Mouse (Mus musculus): Measurements from ENCODE around the gene Mgarp.
A peak's percentile ranks its signal among the peaks of the same experiment; 100 is the strongest.
"Not testable (repeated sequence)": the region's sequence is repeated elsewhere in the genome, so short reads cannot be mapped to it uniquely, and the experiment has no call there.

Mgarp gene

DNA sequence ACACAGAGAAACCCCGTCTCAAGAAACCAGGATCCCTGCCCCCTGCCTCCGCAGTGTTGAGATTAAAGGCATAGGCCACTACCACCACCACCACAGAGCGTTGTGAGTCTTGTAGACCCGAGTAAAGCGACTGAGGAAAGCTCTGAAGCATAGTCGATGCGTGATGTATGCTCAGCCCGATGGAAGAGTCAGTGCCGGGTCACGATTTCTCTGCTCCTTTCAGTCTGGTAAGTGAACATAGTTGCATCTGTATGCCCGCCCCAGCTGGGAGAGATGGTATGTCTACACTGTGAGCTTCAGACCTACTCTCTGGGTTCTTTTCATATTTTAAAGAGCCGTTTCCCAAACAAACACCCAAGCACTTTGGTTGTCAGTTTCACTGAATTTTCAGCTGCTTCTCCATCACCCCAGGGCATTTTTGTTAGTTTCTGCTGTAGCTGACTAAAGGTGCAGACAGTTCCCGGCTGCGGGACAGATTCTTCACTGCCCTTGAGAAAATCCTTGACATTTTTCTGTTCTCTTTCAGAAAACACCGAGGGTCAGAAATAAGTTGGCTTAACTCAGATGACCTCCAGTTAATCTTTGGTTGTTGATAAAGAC, 1.3 kb upstream of the Mgarp start:
- DNase-seq (ENCODE audit: low spot score), result no peak

DNA sequence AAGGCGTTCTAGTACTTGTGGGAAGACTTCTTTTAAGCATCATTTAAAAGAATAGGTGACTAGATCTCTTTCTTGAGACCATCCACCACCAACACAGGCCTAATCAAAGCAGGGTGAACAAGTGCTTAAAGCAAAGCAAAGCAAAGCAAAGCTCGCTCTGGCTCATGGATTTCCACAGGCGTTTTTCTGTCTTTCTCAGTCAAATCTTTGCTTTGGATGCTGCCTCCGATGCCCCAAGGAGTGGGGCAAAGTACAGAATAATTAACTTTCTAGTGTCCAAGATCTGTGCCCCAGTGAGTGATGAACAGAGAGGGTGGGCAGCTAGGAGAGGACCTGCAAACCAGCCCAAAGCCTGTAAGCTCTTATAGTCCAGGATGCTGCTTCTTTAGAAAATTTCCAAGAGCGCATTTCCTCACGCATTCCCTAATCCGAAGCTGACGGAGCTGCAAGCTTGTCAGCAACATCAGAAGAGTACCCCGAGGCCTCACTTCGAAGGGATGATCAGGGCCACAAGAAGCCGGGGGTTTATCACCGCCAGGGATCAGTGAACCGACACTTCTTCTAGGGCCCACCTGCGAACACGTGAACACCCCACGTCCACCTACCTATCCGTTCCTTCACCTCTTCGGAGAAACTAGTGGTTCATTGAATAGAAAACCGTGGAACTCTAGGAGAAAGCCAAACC, 935 bp downstream of the Mgarp start:
- no peak for DNase-seq (ENCODE audit: low spot score)

DNA sequence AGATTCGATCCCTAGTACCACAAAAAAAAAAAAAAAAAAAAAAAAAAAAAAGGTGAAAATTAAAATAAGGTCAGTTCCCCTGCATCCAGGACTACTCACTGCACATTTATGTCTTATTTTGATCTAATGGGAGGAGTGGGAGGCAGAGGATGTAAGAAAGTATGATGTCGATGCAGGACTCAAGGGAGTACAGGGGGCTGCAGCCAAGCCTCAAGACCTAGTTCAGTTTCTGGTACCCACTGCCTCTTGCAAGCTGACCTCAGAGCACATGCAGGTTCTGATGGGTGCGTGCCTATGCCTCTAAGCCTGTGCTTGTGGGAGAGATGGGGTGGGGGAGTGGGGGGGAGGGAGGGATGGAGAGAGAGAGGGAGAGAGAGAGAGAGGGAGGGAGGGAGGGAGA, 1.7 kb downstream of the Mgarp start:
- no peak for DNase-seq (ENCODE audit: low spot score)

DNA sequence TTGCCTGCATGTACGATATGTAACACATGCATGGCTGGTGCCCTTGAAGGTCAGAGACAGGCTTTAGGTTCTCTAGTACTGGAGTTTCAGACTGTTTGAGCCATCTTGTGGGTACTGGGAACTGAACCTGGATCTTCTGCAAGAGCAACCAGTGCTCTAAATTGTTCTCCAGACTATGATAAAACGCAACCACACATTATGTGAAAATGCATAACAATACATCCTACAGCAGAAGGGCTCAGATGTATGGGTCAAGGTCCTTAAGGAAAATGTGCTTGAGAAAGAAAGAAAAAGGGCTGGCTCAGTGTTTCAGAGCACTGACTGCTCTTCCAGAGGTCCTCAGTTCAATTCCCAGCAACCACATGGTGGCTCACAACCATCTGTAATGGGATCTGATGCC, 2.9 kb downstream of the Mgarp start:
- DNase-seq (ENCODE audit: low spot score), result no peak

DNA sequence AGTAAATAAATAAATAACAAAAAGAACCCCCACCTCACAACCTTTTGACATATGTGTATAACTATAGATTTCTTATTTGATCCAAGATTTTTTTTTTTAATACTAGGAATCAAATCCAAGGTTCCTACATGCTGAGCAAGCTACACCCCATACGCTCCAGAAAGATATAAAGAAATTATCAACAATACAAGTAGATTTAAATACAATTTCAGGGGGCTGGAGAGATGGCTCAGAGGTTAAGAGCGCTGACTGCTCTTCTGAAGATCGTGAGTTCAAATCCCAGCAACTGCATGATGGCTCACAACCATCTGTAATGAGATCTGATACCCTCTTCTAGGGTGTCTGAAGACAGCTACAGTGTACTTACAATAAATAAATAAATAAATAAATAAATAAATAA, 3.5 kb downstream of the Mgarp start:
- DNase-seq (ENCODE audit: low spot score), result not testable (repeated sequence)

DNA sequence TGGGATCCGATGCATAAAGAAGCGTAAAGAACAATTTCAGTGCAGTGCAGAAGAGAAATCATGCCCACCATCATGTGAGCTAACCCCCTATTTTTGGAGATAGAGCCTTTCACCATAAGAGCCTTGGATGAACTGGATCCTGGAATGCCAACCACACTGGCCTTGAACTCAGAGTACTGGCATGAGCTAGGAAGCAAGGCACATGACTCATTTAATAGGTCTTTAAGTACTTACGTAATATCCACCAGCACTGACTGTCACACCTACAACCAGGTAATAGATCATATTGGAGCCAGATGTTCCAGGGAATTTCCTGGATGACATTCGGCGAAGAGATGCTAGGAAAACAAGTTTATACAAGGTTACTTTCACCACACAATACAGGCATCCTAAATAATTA, 4.9 kb downstream of the Mgarp start:
- DNase-seq (ENCODE audit: low spot score), result no peak

DNA sequence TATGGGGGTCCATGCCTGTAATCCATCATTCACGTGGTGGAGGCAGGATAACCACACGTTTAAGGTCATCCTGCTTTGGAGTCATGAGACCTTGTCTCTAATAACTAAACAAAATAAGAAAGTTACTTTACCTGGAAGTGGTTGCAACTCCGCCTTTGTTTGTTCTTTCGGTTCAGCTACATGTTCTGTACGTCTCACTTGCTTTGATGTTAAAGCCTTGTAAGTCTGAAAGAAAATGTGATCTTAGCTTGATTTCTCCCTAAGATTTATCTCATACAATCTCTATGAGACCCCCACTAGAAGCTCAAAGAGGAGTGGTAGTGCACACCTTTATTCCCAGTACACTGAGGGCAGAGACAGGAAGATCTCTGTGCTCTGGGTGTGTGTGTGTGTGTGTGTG, 5.4 kb downstream of the Mgarp start:
- no peak for DNase-seq (ENCODE audit: low spot score)

DNA sequence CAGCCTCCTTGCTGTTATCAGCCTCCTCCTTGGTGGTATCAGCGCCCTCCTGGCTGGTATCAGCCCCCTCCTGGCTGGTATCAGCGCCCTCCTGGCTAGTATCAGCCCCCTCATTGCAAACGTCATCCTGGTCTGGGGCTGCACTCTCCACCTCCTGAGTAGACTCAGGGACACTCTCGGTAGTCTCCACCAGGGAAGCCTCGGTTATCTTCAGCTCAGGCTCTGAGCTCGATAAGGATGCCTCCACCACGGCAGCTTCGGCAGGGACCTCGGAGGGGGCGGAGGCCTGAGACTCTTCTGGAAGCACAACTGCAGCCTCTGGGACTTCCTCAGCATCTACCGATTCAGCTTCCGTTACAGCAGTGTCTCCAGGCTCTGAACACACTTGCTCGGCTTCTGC, 7.6 kb downstream of the Mgarp start:
- peak; percentile 48 for DNase-seq (ENCODE audit: low spot score)

DNA sequence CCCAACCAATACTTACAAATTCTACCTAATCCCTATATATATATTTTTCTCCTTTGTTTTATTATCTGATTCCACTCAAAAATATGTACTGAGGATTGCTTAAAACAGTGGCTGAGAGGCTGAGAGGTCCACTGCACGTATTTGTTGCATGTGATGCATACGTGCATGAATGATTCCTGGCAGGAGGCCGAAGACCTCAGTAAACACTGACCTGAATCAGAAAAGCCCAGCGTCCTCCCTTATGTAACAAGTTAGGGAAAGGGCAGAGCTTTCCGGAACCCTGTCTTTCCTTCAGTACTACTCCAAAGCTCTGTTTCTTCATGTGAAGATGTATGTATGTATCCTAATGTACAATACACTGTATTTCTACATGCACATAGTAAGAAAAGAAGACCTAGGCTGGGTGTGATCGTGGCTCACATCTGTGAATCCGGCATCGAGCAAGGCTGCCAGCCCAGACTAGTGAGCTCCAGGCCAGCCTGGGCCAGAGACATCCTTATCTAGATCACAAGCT, 8.6 kb downstream of the Mgarp start:
- DNase-seq (ENCODE audit: low spot score), result no peak

DNA sequence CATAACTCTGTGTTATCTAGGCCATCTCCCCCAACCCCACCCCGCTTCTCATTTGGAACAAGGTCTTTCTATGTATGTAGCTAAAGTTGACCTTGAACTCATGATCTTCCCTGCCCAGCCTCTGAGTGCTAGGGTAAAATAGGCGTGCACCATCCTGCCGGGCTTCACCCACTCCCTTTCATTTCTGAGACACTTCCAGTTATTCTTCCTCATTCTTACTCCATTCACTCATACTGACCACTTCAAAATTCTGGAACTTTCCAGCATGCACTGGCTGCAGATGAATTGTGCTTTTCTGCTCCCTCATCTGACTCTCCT, 9.4 kb downstream of the Mgarp start:
- no peak for DNase-seq (ENCODE audit: low spot score)

DNA sequence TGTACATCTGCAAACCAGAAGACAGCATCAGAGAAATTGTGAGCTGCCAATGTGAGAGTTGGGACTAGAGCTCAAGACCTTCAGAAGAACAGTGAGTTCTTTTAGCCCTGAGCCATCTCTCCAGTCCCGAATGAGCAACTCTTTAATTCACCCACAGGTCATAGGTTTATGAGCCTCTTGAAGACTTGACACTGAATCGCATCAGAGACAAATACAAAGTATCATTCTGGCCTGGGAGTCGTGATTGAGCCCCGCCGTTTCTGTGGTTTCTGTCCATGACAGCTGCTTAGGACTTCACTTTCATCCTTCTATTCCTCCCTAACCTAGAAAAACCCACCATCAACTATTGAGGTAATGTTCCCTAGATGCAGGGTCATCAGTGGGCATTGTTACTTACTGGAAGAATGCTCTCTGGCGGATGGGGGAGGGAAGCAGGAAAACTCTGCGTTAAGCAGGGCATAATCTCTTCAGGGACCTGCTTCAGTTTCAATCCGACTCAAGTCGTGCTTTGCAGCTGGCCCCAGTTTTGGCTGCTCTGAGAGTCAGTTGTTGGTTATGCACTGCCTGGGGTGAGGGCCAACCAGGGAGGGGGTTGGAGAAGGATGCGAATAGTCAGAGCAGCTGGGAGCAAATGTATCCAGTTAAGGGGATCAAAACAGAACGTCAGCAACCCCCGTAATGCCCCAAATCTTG, 10.0 kb downstream of the Mgarp start:
- peak; percentile 70 for DNase-seq (ENCODE audit: low spot score)

DNA sequence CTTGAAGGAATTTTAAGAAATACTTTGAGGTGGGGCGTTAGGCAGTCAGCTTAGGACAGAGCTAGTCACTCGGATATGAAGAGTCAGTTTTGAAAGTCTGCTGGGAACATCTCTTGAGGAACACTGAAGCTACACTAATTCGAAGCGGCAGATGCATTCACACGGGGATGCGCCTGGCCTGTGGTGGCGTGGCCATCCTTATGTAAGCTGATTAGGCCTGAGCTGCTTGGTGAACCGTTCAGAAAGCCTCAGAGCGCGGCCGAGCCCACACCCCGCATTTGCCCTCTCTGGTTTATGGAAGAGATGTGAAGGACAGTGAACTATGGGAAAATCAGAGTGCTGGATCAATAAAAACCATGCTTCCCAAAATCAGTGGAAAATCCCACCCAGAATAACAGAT, 13.1 kb downstream of the Mgarp start:
- DNase-seq (ENCODE audit: low spot score), result no peak

DNA sequence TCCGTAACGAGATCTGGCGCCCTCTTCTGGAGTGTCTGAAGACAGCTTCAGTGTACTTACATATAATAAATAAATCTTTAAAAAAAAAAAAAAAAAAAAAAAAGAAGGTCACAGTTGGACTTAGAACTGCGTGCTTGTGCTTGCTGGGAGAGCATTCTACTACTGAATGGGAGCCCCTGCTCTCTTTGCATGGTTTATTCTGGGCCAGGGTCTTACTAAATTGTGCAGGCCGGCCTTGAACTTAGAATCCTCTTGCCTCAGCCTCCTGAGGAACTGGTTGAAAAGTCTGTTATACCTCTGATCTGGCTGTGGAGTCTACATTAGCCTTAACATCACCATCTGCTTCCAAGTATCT, 15.9 kb downstream of the Mgarp start:
- DNase-seq (ENCODE audit: low spot score), result no peak

DNA sequence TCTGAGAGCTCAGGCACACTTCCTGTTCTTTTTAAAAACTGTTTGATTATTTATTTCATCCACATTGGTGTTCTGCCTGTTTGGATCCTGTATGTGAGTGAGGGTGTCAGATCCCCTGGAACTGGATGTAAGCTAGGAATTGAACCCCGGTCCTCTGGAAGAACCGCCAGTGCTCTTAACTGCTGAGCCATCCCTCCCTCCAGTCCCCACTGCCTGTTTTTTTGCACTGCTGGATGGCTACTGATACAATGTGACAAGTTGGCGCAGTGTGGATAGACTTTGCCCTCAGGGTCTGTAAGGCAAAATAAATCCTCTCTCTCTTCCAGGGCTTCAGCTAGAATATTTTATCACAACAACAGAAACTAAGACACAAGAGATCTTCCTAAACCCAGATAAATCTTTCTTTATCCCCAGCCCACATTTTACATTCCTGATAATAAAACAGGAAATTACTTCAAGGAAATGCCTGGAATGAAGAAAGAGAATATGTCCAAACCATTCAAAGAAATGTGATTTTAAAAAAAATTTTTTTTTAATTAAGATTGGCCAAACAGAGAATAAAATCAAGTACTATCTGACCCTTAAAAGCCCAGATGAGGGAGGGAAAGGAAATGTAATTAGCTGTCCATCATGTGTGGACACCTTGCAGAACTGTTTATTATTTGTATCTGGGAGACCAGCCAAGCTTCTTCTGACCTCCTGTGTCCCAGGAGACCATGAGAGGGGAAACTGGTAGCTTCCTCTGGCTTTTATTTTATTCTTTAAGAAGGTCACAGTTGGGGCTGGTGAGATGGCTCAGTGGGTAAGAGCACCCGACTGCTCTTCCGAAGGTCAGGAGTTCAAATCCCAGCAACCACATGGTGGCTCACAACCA, 16.5 kb downstream of the Mgarp start:
- DNase-seq (ENCODE audit: low spot score), result peak; percentile 72

DNA sequence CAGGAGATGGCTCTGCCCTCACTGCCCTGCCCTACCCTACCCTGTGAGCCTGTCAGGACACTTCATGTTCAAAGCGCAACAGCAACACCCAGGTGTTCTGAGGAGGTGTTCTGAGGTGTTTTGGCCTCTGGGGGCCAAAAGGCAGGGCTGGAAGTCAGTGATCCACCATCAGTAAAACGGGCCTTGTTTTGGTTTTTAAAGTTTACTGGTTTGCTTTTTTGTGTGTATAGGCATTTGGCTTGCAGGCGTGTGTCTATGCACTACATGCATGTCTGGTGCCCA, 17.9 kb downstream of the Mgarp start:
- no peak for DNase-seq (ENCODE audit: low spot score)

DNA sequence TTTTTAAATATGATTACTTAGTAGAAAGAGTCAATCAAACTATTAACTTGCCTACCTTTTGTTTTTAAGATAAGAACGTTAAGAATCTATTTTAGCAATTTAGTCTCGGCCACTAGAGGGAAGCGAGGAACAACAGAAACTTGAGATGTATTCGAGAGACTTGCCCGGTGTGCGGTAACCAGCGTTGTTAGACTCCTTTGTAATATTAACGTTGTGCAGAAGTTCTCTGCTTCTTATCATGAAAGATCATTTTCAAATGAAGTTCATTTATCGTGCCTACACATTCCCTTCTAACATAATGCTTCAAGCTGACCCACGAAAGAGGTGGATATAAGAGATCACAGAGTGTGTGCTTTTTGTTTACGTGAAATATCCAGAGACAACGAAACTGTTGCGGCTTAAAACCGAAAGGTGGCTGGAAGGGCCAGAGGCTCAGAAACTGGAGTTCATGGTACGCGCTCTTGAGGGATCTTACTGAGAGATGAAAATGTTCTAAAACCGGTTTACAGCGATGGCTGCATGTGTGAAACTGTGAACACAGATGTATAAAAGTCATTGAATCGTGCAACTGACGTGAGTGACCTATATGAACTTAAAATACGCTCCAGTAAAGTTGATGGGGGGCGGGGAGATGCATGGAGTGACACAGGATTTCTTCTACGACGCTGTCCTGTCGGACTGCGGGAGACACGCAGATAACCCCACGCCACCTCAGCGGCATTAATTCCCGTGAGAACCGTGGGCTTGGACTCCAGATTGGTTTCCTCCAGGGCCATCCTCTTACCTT, 18.5 kb downstream of the Mgarp start:
- DNase-seq (ENCODE audit: low spot score), result no peak

DNA sequence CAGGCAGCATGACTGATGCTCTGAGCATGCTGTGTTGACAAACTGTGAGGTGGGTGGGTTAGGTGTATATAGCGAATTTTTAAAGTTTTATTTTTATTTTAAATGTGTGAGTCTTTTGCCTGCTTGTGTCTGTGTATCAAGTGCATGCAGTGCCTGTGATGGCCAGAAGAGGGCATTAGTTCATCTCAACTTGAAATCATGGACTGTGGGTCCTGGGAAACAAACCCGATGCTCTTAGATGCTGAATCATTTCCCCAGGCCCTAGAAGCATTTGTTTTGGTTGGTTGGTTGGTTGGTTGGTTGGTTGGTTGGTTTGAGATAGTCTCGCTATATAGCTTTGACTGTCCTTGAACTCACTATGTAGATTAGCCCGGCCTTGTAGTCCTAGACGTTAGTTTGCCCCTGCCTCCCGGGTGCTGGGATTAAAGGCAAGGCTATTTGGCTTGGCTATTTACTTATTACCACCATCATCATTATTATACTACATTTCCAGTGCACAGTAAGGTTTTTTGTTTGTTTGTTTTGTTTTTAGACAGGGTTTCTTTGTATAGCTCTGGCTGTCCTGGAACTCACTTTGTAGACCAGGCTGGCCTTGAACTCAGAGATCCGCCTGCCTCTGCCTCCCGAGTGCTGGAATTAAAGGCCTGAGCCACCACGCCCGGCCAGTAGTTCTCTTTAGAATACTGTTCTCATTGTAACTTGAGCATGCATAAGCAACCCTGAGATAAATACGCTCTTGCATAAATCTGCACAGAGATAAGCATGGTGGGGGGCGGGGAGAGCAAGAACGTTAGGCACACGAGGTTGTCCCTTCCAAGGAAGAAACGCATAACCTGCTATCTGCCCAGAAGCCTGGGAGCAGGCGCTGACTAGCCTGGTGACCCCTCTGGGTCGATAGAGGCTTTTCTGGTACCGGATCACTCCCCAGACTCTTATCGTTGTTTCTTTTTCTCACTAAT, 21.0 kb downstream of the Mgarp start:
- peak; percentile 41 for DNase-seq (ENCODE audit: low spot score)

DNA sequence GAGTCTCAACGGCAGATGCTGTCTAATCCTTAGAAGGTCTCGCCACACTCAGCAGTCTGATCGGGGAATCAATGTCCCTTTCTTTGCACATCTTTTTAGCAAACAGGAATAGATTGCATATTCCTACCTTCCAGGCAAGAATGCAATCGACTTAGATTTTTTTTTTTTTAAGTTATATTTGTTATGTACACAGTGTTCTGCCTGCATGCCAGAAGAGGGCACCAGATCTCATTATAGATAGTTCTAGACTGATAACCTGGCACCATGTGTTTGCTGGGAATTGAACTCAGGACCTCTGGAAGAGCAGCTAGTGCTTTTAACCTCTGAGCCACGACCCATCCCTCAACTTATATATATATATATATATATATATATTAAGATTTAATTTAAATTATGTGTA, 23.0 kb downstream of the Mgarp start:
- DNase-seq (ENCODE audit: low spot score), result no peak

DNA sequence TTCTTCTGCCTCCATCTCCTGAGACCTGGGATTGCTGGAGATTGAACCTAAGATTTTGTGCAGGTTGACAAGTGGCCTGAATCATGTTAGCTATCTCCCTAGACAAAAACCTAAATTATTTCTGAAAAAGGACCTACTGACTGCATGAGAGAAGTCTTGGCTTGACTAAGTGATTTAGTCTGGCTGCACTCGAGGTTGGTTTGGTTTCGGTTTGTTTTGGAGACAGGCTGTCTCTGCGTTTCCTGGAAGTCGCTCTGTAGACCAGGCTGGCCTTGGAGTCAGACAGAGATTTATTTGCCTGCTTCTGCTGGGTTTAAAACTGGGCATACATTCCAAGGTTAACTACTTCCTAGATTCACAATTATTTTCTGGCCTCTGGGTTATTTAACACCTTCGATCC, 23.7 kb downstream of the Mgarp start:
- no peak for DNase-seq (ENCODE audit: low spot score)

DNA sequence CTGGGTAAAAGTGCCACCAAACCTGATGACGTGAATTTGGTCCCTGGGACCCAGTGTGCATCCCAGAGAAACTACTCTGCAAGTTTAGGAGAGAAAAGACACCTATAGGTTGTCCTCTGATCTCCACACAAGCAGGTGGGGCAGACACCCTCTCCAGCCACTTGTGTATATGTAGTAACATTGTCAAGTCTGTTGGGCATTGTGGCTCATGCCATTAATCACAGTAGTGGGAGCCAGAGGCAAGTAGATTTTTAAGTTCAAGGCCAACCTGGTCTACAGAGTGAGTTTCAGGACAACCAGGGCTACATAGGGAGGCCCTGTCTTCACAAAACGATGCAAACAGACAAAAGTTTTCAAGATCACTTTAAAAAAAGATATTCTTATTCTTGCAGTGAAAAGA, 24.7 kb downstream of the Mgarp start:
- no peak for DNase-seq (ENCODE audit: low spot score)

DNA sequence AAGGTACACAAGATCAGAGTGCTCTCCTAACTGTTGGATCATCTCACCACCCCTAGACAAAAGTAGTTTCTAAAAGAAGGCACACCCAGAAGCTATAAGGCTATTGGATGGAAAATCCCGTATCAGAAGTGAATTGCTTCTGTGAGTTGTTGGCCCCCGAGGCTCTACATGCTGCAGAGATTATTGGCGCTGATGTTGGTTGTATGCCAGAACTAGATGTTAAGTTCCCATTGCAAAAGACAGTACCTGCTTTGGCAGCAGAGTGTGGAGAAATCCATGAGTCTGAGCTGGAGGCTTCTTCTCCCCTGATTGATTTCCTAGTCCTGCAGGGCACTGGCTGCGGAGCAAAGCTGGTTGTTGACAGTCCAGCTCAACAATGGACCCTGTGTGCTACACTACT, 28.5 kb downstream of the Mgarp start:
- no peak for DNase-seq (ENCODE audit: low spot score)
